Mouse (Mus musculus): ENCODE measurements around the gene Rtp1.

GRCm38 (mm10) chr16:23456534-23456933, 27.6 kb downstream of the Rtp1 start:
- TF ChIP-seq CTCF (conservative IDR thresholded peaks at IDR 0.05; ENCODE audit: low read length) (no peak), POU5F1 (IDR thresholded peaks at IDR 0.05; ENCODE audit: borderline replicate concordance, low read length) (no peak)

All from E14TG2a.4 (cell line).